27 mouse cellular contexts compared by ENCODE assay signal in genomic region chr11:22886991-22887390, GRCm38 (mm10). TPM values are rescaled to one million over a fixed set of nuclear protein-coding genes. Genes with fewer than 3 reads are reported as not detected.
DNase-seq lines count a peak whose midpoint lies in the region; ATAC-seq and TF ChIP-seq lines count a peak whose summit lies in the region.
"Had no signal": no experiment of that assay in that cellular context is flagged by ENCODE, and none has a peak within 500 bp of the region (broad histone marks: within the 10 kb centered on the region; RNA-seq: fewer than 3 reads in every experiment).

No protein-coding gene starts in this region.

- no peaks in the 10 kb centered on the region for H3K27me3 ChIP-seq in heart, embryonic 12.5 days (replicated peaks)
- H3K27me3 ChIP-seq in lung, postnatal 0 days (replicated peaks; ENCODE audit: insufficient read depth, low read length): no peaks in the 10 kb centered on the region
- H3K27me3 ChIP-seq: embryonic facial prominence, embryonic 13.5 days; forebrain, embryonic 12.5 days; forebrain, embryonic 15.5 days; heart, embryonic 15.5 days had no signal

- peaks cover 10% of the 10 kb centered on the region for H3K4me1 ChIP-seq in heart, embryonic 12.5 days (replicated peaks)
- H3K4me1 ChIP-seq in lung, postnatal 0 days (ENCODE audit: insufficient read depth, low read depth, low read length): no peaks in the 10 kb centered on the region
- H3K4me1 ChIP-seq: embryonic facial prominence, embryonic 10.5 days; forebrain, embryonic 12.5 days; forebrain, embryonic 15.5 days; heart, embryonic 15.5 days had no signal

- TF ChIP-seq CTCF in lung, postnatal 0 days (IDR thresholded peaks at IDR 0.05): no peak

- no peak overlapping the region for H3K4me3 ChIP-seq in heart, embryonic 12.5 days
- no peak overlapping the region for H3K4me3 ChIP-seq in lung, postnatal 0 days (ENCODE audit: low read depth, low read length)
- H3K4me3 ChIP-seq: embryonic facial prominence, embryonic 10.5 days; embryonic facial prominence, embryonic 13.5 days; erythroblast, embryonic 14.5 days; forebrain, embryonic 12.5 days; forebrain, embryonic 15.5 days; heart, embryonic 15.5 days had no signal

- H3K4me2 ChIP-seq in heart, embryonic 12.5 days: no peak overlapping the region
- no peak overlapping the region for H3K4me2 ChIP-seq in lung, postnatal 0 days (replicated peaks; ENCODE audit: low read depth, low read length)
- H3K4me2 ChIP-seq: embryonic facial prominence, embryonic 13.5 days; forebrain, embryonic 12.5 days; forebrain, embryonic 15.5 days; heart, embryonic 11.5 days; heart, embryonic 15.5 days; hindbrain, embryonic 14.5 days had no signal

- ATAC-seq in heart, embryonic 12.5 days (ENCODE audit: insufficient number of reproducible peaks, low FRiP score): no peak
- ATAC-seq in lung, postnatal 0 days: peak; percentile 57; the same call in 1 of the 2 replicates
- ATAC-seq: CD4-positive, CD25-positive, alpha-beta regulatory T cell, adult 4 months; forebrain, embryonic 15.5 days; hindbrain, postnatal 0 days had no signal

- H3K9me3 ChIP-seq in heart, embryonic 12.5 days (replicated peaks): no peaks in the 10 kb centered on the region
- no peaks in the 10 kb centered on the region for H3K9me3 ChIP-seq in lung, postnatal 0 days (ENCODE audit: low read length)
- H3K9me3 ChIP-seq: embryonic facial prominence, embryonic 10.5 days; embryonic facial prominence, embryonic 13.5 days; forebrain, embryonic 12.5 days; forebrain, embryonic 15.5 days; heart, embryonic 15.5 days had no signal

- H3K36me3 ChIP-seq in heart, embryonic 12.5 days: no peaks in the 10 kb centered on the region
- no peaks in the 10 kb centered on the region for H3K36me3 ChIP-seq in lung, postnatal 0 days (ENCODE audit: insufficient read depth, low read length)
- H3K36me3 ChIP-seq: embryonic facial prominence, embryonic 10.5 days; embryonic facial prominence, embryonic 13.5 days; forebrain, embryonic 12.5 days; forebrain, embryonic 15.5 days; heart, embryonic 15.5 days had no signal

- H3K9ac ChIP-seq in heart, embryonic 12.5 days: no peak overlapping the region
- no peak overlapping the region for H3K9ac ChIP-seq in lung, postnatal 0 days (replicated peaks; ENCODE audit: low read depth)
- H3K9ac ChIP-seq: embryonic facial prominence, embryonic 13.5 days; forebrain, embryonic 12.5 days; forebrain, embryonic 15.5 days; heart, embryonic 15.5 days; hindbrain, embryonic 14.5 days had no signal

- intact Hi-C loops in heart, postnatal 10 days (cut with DNase I): no loop called here

- no peak for TF ChIP-seq EP300 in lung, postnatal 0 days (IDR thresholded peaks at IDR 0.05)

- H3K27ac ChIP-seq in heart, embryonic 12.5 days (ENCODE audit: poor library complexity, severe bottlenecking): no peak overlapping the region
- H3K27ac ChIP-seq in lung, postnatal 0 days (ENCODE audit: low read length): peak overlapping the region; percentile 47; the same call in 1 of the 2 replicates
- H3K27ac ChIP-seq: embryonic facial prominence, embryonic 10.5 days; embryonic facial prominence, embryonic 13.5 days; forebrain, embryonic 12.5 days; forebrain, embryonic 15.5 days; heart, embryonic 15.5 days; hindbrain, embryonic 14.5 days; hindbrain, postnatal 0 days had no signal

- 87% methylated on average over 4 of the region's 4 CpGs for WGBS in heart, embryonic 12.5 days
- WGBS in lung, postnatal 0 days: 62% methylated on average over 4 of the region's 4 CpGs

- peak; percentile 10 to 17 for DNase-seq in heart, postnatal 10 days
- DNase-seq in kidney, postnatal 10 days: peak; percentile 46
- DNase-seq in kidney, adult 8-10 months: no peak
- peak; percentile 58 for DNase-seq in lung, postnatal 0 days (ENCODE audit: low spot score)
- no peak for DNase-seq in lung, postnatal 36 days
- DNase-seq in B cell, adult 2 months: no peak
- DNase-seq: adrenal gland, adult 8-10 months; adrenal gland, postnatal 25 days; cerebellum, adult 11-12 months; cerebellum, adult 8-10 months; cerebellum, postnatal 10 days; cerebellum, postnatal 36 days; embryo, embryonic 11 days; gastrocnemius, postnatal 25 days; heart, postnatal 14 days; heart, postnatal 4 days had no signal

RNA-seq across cellular contexts. Expression of gene B3gnt2, which starts 26.2 kb away (rescaled TPM):
- total RNA-seq in heart, postnatal 10 days (2021): 1 to 10 TPM; 6.5 to 8.3 TPM
- polyA plus RNA-seq in heart, embryonic 12.5 days (2016; fragmentation: Nextera tagmentation; extraction: Ambion mirVana): 3.3 and 5.3 TPM in 2 replicates
- 20.4 and 22.3 TPM in 2 replicates for polyA plus RNA-seq in lung, postnatal 0 days (2015; fragmentation: Nextera tagmentation; extraction: Ambion mirVana)

Comparison
In these comparisons a context has a peak if more than half of its experiments do, and no peak if none do; other contexts are left out.
1. DNase-seq: peak in heart, postnatal 10 days (2 of 2), kidney, postnatal 10 days (single experiment) and lung, postnatal 0 days (single experiment); none in kidney, adult 8-10 months (0 of 2), lung, postnatal 36 days (single experiment) and B cell, adult 2 months (0 of 2).